Mouse (Mus musculus): Measurements from ENCODE around the gene Mtnr1b. TPM values are rescaled to one million over a fixed set of nuclear protein-coding genes. Genes with fewer than 3 reads are reported as not detected.
"Not testable (repeated sequence)": the region's sequence is repeated elsewhere in the genome, so short reads cannot be mapped to it uniquely, and the experiment has no call there.

Gene Mtnr1b
- polyA plus RNA-seq, 2 experiments, result not detected

GRCm38 (mm10) chr9:15850749-15851148, 23.6 kb downstream of the Mtnr1b start:
- Histone ChIP-seq H3K4me2 (ENCODE audit: low read depth) (no peak overlapping the region), H3K27ac (no peak overlapping the region), H3K36me3 (replicated peaks; ENCODE audit: control insufficient read depth, insufficient read depth, low read depth) (no peaks in the 10 kb centered on the region), H3K27me3 (ENCODE audit: control insufficient read depth, insufficient read depth, low read length) (no peaks in the 10 kb centered on the region), H3K4me3 (ENCODE audit: insufficient read depth in 1 of 2, low read depth in 2 of 2, low read length in 2 of 2) (no peak overlapping the region), H3K4me1 (replicated peaks; ENCODE audit: control insufficient read depth in 2 of 2, insufficient read depth in 2 of 2, low read length in 1 of 2) (no peaks in the 10 kb centered on the region), H3K9ac (replicated peaks) (no peak overlapping the region), H3K9me3 (ENCODE audit: control insufficient read depth, low read length) (no peaks in the 10 kb centered on the region)
- ATAC-seq (ENCODE audit: insufficient read depth) (no peak), DNase-seq (ENCODE audit: low read depth in 3 of 3, low spot score in 3 of 3) (no peak)
- no peak for TF ChIP-seq CTCF (IDR thresholded peaks at IDR 0.05; ENCODE audit: low read depth)
- TF ChIP-seq EP300 (IDR thresholded peaks at IDR 0.05; ENCODE audit: low read depth), result no peak

DNA sequence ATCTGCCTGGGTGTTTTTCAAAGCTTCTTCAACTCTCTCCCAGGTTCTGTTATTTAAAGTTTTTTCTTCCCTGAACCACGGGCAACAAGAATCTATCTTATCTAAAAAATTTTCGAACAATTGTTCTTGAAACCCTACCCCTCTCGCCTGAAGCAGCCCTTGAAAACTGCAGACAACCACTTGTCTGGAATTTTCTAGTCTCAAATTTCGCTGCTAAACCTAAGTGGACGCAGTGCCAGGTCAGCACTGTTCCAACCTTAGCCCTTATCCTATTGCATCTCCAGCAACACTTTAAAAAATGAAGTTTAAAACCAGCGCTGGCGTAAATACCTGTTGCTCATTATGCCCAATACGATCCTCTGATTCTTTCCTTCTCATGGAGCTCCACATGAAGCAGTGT, 29.0 kb downstream of the Mtnr1b start:
- 59% methylated on average over 8 of the region's 8 CpGs for WGBS (ENCODE audit: insufficient replicate concordance)

DNA sequence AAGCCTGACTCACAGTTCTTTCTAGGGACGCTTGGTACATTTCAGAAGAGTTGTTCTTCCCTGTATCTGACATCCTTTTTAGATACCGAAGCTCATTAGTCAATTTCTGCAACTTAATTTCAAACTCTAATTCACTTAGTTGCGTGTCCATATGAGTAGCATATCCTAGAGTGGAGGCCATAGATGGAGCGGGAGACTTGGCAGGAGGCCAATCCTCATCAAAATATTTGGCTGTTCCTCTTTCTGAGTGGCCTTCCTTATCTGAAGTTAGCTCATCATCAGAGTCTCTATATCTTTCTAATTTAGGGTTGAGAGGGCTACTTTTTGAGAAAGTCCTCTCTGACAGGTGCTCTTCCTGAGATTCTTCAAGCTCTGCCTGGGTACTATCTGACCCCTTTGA, 29.4 kb downstream of the Mtnr1b start:
- H3K27me3 ChIP-seq (ENCODE audit: control insufficient read depth, insufficient read depth, low read length); H3K4me1 ChIP-seq (replicated peaks; ENCODE audit: control insufficient read depth in 2 of 2, insufficient read depth in 2 of 2, low read length in 1 of 2); H3K36me3 ChIP-seq (replicated peaks; ENCODE audit: control insufficient read depth, insufficient read depth, low read depth); DNase-seq (ENCODE audit: low read depth in 3 of 3, low spot score in 3 of 3); H3K27ac ChIP-seq; H3K9ac ChIP-seq (replicated peaks); H3K4me3 ChIP-seq (ENCODE audit: insufficient read depth in 1 of 2, low read depth in 2 of 2, low read length in 2 of 2); ATAC-seq (ENCODE audit: insufficient read depth); H3K9me3 ChIP-seq (ENCODE audit: control insufficient read depth, low read length); H3K4me2 ChIP-seq (ENCODE audit: low read depth): not testable (repeated sequence)
- 59% methylated on average over 4 of the region's 4 CpGs for WGBS (ENCODE audit: insufficient replicate concordance)

More for the DNA sequence above, 29.0 kb downstream of the Mtnr1b start:
- DNase-seq (ENCODE audit: low read depth in 3 of 3, low spot score in 3 of 3) (no peak), ATAC-seq (ENCODE audit: insufficient read depth) (no peak)
- no peaks in the 10 kb centered on the region for H3K36me3 ChIP-seq (replicated peaks; ENCODE audit: control insufficient read depth, insufficient read depth, low read depth)
- H3K4me2 ChIP-seq (ENCODE audit: low read depth), result no peak overlapping the region
- no peaks in the 10 kb centered on the region for H3K27me3 ChIP-seq (ENCODE audit: control insufficient read depth, insufficient read depth, low read length)
- no peak overlapping the region for H3K9ac ChIP-seq (replicated peaks)
- no peaks in the 10 kb centered on the region for H3K9me3 ChIP-seq (ENCODE audit: control insufficient read depth, low read length)
- H3K27ac ChIP-seq, result no peak overlapping the region
- H3K4me3 ChIP-seq (ENCODE audit: insufficient read depth in 1 of 2, low read depth in 2 of 2, low read length in 2 of 2), result no peak overlapping the region
- TF ChIP-seq CTCF (IDR thresholded peaks at IDR 0.05; ENCODE audit: low read depth) (no peak), EP300 (IDR thresholded peaks at IDR 0.05; ENCODE audit: low read depth) (no peak)
- H3K4me1 ChIP-seq (replicated peaks; ENCODE audit: control insufficient read depth in 2 of 2, insufficient read depth in 2 of 2, low read length in 1 of 2), result no peaks in the 10 kb centered on the region

DNA sequence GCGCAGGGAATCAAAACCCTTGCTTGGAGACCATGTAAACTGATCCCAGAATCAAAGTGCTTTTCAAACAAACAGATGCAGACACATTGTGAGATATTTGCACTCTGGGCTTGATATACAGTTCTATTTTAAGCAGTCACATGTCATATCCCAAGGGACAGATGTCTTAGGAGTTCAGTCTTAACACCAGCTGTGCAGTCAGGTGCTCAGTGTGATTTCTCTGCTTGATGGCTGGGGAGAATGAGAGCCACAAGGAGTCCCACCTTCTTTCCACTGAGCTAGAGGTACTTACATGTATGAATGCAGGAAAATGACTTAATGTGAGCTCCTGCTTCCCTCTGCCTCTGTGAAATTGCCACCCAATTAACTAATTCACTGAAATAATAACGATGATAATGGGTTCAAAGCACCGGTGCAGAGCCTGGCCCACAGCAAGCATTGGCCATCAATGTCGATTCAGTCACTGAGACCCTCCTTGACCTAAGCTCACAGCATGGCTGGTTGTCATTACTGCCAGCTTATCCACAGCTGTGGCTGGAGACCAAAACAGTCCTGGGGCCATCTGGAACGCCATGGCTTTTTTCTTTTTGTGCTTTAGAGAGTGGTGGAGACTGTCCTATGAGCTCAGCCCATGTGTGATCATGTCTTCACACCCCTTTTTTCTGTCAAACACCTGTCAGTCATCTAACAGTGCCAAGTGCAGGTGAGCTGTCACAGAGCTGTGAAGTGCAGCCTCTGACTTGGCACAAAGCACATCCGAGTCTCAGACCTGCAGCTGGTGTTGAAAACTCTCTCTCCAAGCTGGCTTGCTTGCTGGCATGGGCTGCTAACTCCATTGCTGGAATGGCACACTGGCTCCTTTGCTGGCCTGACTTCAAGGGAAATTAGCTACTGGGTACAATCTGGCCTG, 61.1 kb downstream of the Mtnr1b start:
- no peaks in the 10 kb centered on the region for H3K27me3 ChIP-seq (ENCODE audit: control insufficient read depth, insufficient read depth, low read length)
- H3K4me1 ChIP-seq (replicated peaks; ENCODE audit: control insufficient read depth in 2 of 2, insufficient read depth in 2 of 2, low read length in 1 of 2), result no peaks in the 10 kb centered on the region
- no peak overlapping the region for H3K4me3 ChIP-seq (ENCODE audit: insufficient read depth in 1 of 2, low read depth in 2 of 2, low read length in 2 of 2)
- H3K36me3 ChIP-seq (replicated peaks; ENCODE audit: control insufficient read depth, insufficient read depth, low read depth), result no peaks in the 10 kb centered on the region
- 58% methylated on average over 6 of the region's 6 CpGs for WGBS (ENCODE audit: insufficient replicate concordance)
- TF ChIP-seq CTCF (IDR thresholded peaks at IDR 0.05; ENCODE audit: low read depth), result no peak
- no peak for TF ChIP-seq EP300 (IDR thresholded peaks at IDR 0.05; ENCODE audit: low read depth)
- H3K27ac ChIP-seq, result no peak overlapping the region
- no peak overlapping the region for H3K9ac ChIP-seq (replicated peaks)
- no peaks in the 10 kb centered on the region for H3K9me3 ChIP-seq (ENCODE audit: control insufficient read depth, low read length)
- ATAC-seq (ENCODE audit: insufficient read depth) (no peak), DNase-seq (ENCODE audit: low read depth in 3 of 3, low spot score in 3 of 3) (no peak)
- no peak overlapping the region for H3K4me2 ChIP-seq (ENCODE audit: low read depth)

GRCm38 (mm10) chr9:15804296-15804695, 70.1 kb downstream of the Mtnr1b start:
- DNase-seq (ENCODE audit: low read depth in 3 of 3, low spot score in 3 of 3) (no peak), ATAC-seq (ENCODE audit: insufficient read depth) (no peak)
- no peak overlapping the region for H3K27ac ChIP-seq
- no peaks in the 10 kb centered on the region for H3K36me3 ChIP-seq (replicated peaks; ENCODE audit: control insufficient read depth, insufficient read depth, low read depth)
- H3K27me3 ChIP-seq (ENCODE audit: control insufficient read depth, insufficient read depth, low read length), result no peaks in the 10 kb centered on the region
- H3K9me3 ChIP-seq (ENCODE audit: control insufficient read depth, low read length), result no peaks in the 10 kb centered on the region
- no peaks in the 10 kb centered on the region for H3K4me1 ChIP-seq (replicated peaks; ENCODE audit: control insufficient read depth in 2 of 2, insufficient read depth in 2 of 2, low read length in 1 of 2)
- H3K4me3 ChIP-seq (ENCODE audit: insufficient read depth in 1 of 2, low read depth in 2 of 2, low read length in 2 of 2), result no peak overlapping the region
- 55% methylated on average over 2 of the region's 2 CpGs for WGBS (ENCODE audit: insufficient replicate concordance)
- H3K4me2 ChIP-seq (ENCODE audit: low read depth), result no peak overlapping the region
- TF ChIP-seq CTCF (IDR thresholded peaks at IDR 0.05; ENCODE audit: low read depth), result no peak
- no peak for TF ChIP-seq EP300 (IDR thresholded peaks at IDR 0.05; ENCODE audit: low read depth)
- no peak overlapping the region for H3K9ac ChIP-seq (replicated peaks)
